Mouse (Mus musculus) ES-E14 (cell line): ENCODE results near the gene Top1. TPM values are rescaled to one million over a fixed set of nuclear protein-coding genes. Genes with fewer than 3 reads are reported as not detected.

Source experiments
- DNase-seq: peaks from one replicate; pipeline ENCODE4 v3.0.0-alpha.2; 2013; ENCODE audit warnings: low read depth, low spot score
- H3K27ac ChIP-seq: 2 replicates; pipeline ENCODE4 v1.5.1; 2012; ENCODE audit warnings: low read depth, mild to moderate bottlenecking, low read length, moderate library complexity, mixed read lengths; ENCODE audit not compliant: poor library complexity, insufficient read depth, severe bottlenecking
- H3K36me3 ChIP-seq: 2 replicates; pipeline ENCODE4 v1.6.1; 2012; ENCODE audit warnings: mild to moderate bottlenecking, low read length, moderate library complexity, mixed read lengths; ENCODE audit not compliant: control insufficient read depth, poor library complexity, insufficient read depth, severe bottlenecking
- H3K4me1 ChIP-seq, 2 experiments: fragments of 150-350 bp in 1 of 2; sonication (generic) in 1 of 2; 2 replicates each; pipeline ENCODE4 v1.6.1; 2012; ENCODE audit warnings: low read length in 2 of 2, mild to moderate bottlenecking in 1 of 2, mixed read lengths in 1 of 2; ENCODE audit not compliant: control insufficient read depth in 2 of 2, insufficient read depth in 2 of 2, poor library complexity in 1 of 2
- H3K4me3 ChIP-seq, 2 experiments: fragments of 150-350 bp in 1 of 2; sonication (generic) in 1 of 2; 2 replicates each; pipeline ENCODE4 v1.5.1; 2012; ENCODE audit warnings: low read length in 2 of 2, low read depth in 1 of 2, mild to moderate bottlenecking in 1 of 2, mixed read lengths in 1 of 2; ENCODE audit not compliant: insufficient read depth in 1 of 2, poor library complexity in 1 of 2, severe bottlenecking in 1 of 2
- H3K9ac ChIP-seq: 2 replicates; pipeline ENCODE4 v1.6.1; 2012; ENCODE audit warnings: low read depth, mild to moderate bottlenecking, low read length, mixed read lengths; ENCODE audit not compliant: poor library complexity, insufficient read depth, severe bottlenecking
- H3K9me3 ChIP-seq: fragments of 150-350 bp; sonication (generic); 2 replicates; pipeline ENCODE4 v1.6.1; 2012; ENCODE audit warnings: low read depth, mild to moderate bottlenecking, low read length; ENCODE audit not compliant: control insufficient read depth, insufficient read depth
- CHD2 ChIP-seq: IDR thresholded peaks from 2 replicates; pipeline ENCODE4 v1.6.1; 2014; ENCODE audit warnings: mild to moderate bottlenecking, low read depth, low read length, inconsistent platforms
- HCFC1 ChIP-seq: IDR thresholded peaks from 2 replicates; pipeline ENCODE4 v1.6.1; 2012; ENCODE audit warnings: low read length, inconsistent platforms, borderline replicate concordance; ENCODE audit not compliant: insufficient read depth
- MAFK ChIP-seq: IDR thresholded peaks from 2 replicates; pipeline ENCODE4 v1.6.1; 2014; ENCODE audit warnings: mild to moderate bottlenecking, low read depth, low read length, inconsistent platforms; ENCODE audit not compliant: insufficient read depth
- ZC3H11A ChIP-seq: IDR thresholded peaks from 2 replicates; pipeline ENCODE4 v1.6.1; 2012; ENCODE audit warnings: low read depth, mild to moderate bottlenecking, inconsistent platforms, low read length, borderline replicate concordance
- ZNF384 ChIP-seq: IDR thresholded peaks from 2 replicates; pipeline ENCODE4 v1.6.1; 2012; ENCODE audit warnings: low read depth, low read length, inconsistent platforms
- in situ Hi-C, 2 experiments: fragments of 600-800 bp; cut with MboI; formaldehyde crosslinking; loops; one replicate each; pipeline ENCODE4 v1.15.1; 2025; ENCODE audit warnings: low sequenced_read_pairs in 2 of 2, inconsistent platforms in 1 of 2; ENCODE audit not compliant: unreplicated experiment in 2 of 2
- total RNA-seq: library from RNA; depleted of rRNA; stranded (reverse); fragments of 300-350 nt; gene quantifications from 2 replicates; pipeline ENCODE4 v1.2.3, GENCODE M21; 2012; rRNA removed

Gene Top1
- 39.3 and 52.7 TPM in 2 replicates for total RNA-seq

- peak within 1 kb of the TSS; percentile 99 for H3K27ac ChIP-seq
- TF ChIP-seq ZC3H11A (no peak), HCFC1 (peak; percentile 56; the same call in 1 of the 2 replicates)
Observed at GRCm38 (mm10) chr2:160645614-160646137, at the start of gene Top1. Gene Top1, plus strand, starts transcription at chr2:160645888.

GRCm38 (mm10) chr2:160597582-160598281 is 48.0 kb upstream of the Top1 start:
- no peak overlapping the region for H3K27ac ChIP-seq
- in situ Hi-C loops, result loop anchor here (10.0 kb wide), 1 partner anchor 287 kb away; the partner anchor contains the start of gene Lpin3 (in 2 of the 2)
- H3K9me3 ChIP-seq, result no peaks in the 10 kb centered on the region
- no peak overlapping the region for H3K9ac ChIP-seq
- DNase-seq, result peak; percentile 59
- no peaks in the 10 kb centered on the region for H3K4me1 ChIP-seq
- H3K36me3 ChIP-seq, result no peaks in the 10 kb centered on the region
- TF ChIP-seq CHD2, result no peak
- peak; percentile 95 for TF ChIP-seq ZC3H11A
- no peak overlapping the region for H3K4me3 ChIP-seq

More at GRCm38 (mm10) chr2:160645614-160646137, at the start of gene Top1:
- peak within 1 kb of the TSS; percentile 79 to 95 for H3K4me3 ChIP-seq
- peak within 1 kb of the TSS; percentile 100 for H3K9ac ChIP-seq
- peak; percentile 98 for DNase-seq
- H3K9me3 ChIP-seq, result peaks cover 1% of the 10 kb centered on the region; the same call in 1 of the 2 replicates
- in situ Hi-C loops, result no loop called here
- H3K36me3 ChIP-seq, result peaks cover 1% of the 10 kb centered on the region; the same call in 1 of the 2 replicates
- H3K4me1 ChIP-seq, result no peaks in the 10 kb centered on the region

- TF ChIP-seq ZNF384 (no peak), MAFK (no peak), ZC3H11A (peak; percentile 4; the same call in 1 of the 2 replicates)
- Histone ChIP-seq H3K9ac (no peak overlapping the region), H3K4me3 (no peak overlapping the region), H3K36me3 (no peaks in the 10 kb centered on the region), H3K9me3 (no peaks in the 10 kb centered on the region), H3K4me1 (no peaks in the 10 kb centered on the region), H3K27ac (no peak overlapping the region)
- no peak for DNase-seq
- in situ Hi-C loops, result no loop called here
Observed at GRCm38 (mm10) chr2:160601805-160602204, 43.9 kb upstream of the Top1 start.

- Histone ChIP-seq H3K4me3 (no peak overlapping the region), H3K27ac (no peak overlapping the region), H3K9me3 (no peaks in the 10 kb centered on the region), H3K4me1 (no peaks in the 10 kb centered on the region), H3K36me3 (no peaks in the 10 kb centered on the region), H3K9ac (no peak overlapping the region)
- no peak for TF ChIP-seq ZNF384
- TF ChIP-seq HCFC1, result no peak
- TF ChIP-seq ZC3H11A, result no peak
- TF ChIP-seq MAFK, result no peak
- no peak for TF ChIP-seq CHD2
- no peak for DNase-seq
- in situ Hi-C loops, result no loop called here
Observed at GRCm38 (mm10) chr2:160603154-160603933, 42.3 kb upstream of the Top1 start.
